Mouse (Mus musculus): ENCODE results near the gene Inka2. TPM values are rescaled to one million over a fixed set of nuclear protein-coding genes. Genes with fewer than 3 reads are reported as not detected.
"Not testable (repeated sequence)": the region's sequence is repeated elsewhere in the genome, so short reads cannot be mapped to it uniquely, and the experiment has no call there.

The Inka2 gene
- total RNA-seq, 1 experiment from 2014 or later = 0.23 TPM

GRCm38 (mm10) chr3:105695476-105696386, 8.7 kb upstream of the Inka2 start:
- no peak for ATAC-seq (ENCODE audit: extremely low read depth, insufficient number of reproducible peaks, low FRiP score, poor library complexity, severe bottlenecking)

- ATAC-seq (ENCODE audit: extremely low read depth, insufficient number of reproducible peaks, low FRiP score, poor library complexity, severe bottlenecking) = no peak
Measured at GRCm38 (mm10) chr3:105696387-105697147, 7.8 kb upstream of the Inka2 start.

DNA sequence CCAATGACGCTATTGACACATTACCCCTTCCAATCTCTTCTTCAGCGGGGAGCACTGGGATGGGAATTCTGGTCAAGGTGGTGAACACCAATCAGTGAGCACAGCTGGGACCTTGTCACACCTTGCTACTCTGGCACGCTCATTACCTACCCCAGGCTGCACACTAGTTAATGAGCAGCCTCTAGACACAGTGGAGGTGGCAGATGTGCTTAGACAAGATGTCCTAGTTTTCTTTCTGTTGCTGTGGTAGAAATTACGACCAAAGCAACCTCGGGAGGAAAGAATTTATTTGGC, 7.3 kb upstream of the Inka2 start:
- no peak for ATAC-seq (ENCODE audit: extremely low read depth, insufficient number of reproducible peaks, low FRiP score, poor library complexity, severe bottlenecking)

DNA sequence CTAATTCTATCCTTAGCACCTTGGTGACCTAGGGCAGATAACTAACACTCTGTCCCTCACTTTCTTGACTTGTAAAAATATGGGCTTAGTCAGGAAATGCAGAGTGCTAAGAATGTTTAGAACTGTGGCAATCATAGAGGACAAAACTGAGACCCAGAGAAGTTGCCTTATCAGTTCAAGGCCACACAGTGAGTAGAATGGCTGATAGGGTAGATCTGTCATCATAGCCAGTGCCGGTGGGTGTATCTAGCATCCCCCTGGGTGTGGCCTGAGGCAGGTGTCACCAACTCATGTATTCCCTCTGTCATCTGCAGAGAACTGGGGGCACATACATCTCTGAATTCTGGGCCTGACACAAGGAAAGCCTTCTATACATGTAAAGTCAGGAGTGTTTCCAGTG, 6.1 kb upstream of the Inka2 start:
- no peak for ATAC-seq (ENCODE audit: extremely low read depth, insufficient number of reproducible peaks, low FRiP score, poor library complexity, severe bottlenecking)

DNA sequence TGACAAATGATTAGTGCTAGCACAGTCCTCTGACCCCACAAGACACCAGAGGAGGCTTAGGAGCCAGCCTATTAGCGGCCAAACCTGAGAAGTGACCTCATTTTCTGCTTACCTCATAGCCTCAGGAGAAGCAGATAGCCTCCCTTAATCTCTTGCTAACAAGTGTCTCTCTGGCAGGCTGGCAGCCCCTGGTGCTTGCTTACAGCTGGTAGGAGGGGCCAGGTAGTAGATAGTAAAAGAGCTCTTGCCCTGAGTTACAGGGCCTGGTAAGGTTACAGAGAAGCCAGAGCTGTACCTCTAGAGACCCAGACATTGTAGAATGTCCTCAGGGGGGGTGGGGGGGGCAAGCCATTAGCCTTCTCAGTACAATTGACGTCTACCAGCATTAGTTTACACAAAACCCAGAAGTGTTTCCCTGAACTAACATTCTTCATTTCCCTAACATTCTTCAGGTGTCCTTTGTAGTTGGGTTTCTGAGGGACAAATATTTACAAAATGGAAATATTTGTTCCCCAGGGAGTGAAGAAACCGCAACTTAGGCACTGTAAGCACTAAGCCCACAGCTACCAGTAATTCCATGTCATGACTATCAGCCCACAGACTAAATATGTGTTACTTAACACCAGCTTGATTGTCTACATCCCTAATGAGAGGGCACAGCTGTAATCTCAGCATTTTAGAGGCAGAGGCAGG, 5.0 kb upstream of the Inka2 start:
- no peak for ATAC-seq (ENCODE audit: extremely low read depth, insufficient number of reproducible peaks, low FRiP score, poor library complexity, severe bottlenecking)

GRCm38 (mm10) chr3:105700786-105701185, 3.6 kb upstream of the Inka2 start:
- not testable (repeated sequence) for ATAC-seq (ENCODE audit: extremely low read depth, insufficient number of reproducible peaks, low FRiP score, poor library complexity, severe bottlenecking)

- no peak for ATAC-seq (ENCODE audit: extremely low read depth, insufficient number of reproducible peaks, low FRiP score, poor library complexity, severe bottlenecking)
Measured at GRCm38 (mm10) chr3:105701399-105701798, 3.0 kb upstream of the Inka2 start.

GRCm38 (mm10) chr3:105703571-105703970, 828 bp upstream of the Inka2 start:
- ATAC-seq (ENCODE audit: extremely low read depth, insufficient number of reproducible peaks, low FRiP score, poor library complexity, severe bottlenecking) = no peak

GRCm38 (mm10) chr3:105705061-105705549, 706 bp downstream of the Inka2 start:
- peak; percentile 17; the same call in 1 of the 2 replicates for ATAC-seq (ENCODE audit: extremely low read depth, insufficient number of reproducible peaks, low FRiP score, poor library complexity, severe bottlenecking)

GRCm38 (mm10) chr3:105705561-105705960, 1.2 kb downstream of the Inka2 start:
- ATAC-seq (ENCODE audit: extremely low read depth, insufficient number of reproducible peaks, low FRiP score, poor library complexity, severe bottlenecking) = no peak

GRCm38 (mm10) chr3:105706366-105707020, 2.1 kb downstream of the Inka2 start:
- ATAC-seq (ENCODE audit: extremely low read depth, insufficient number of reproducible peaks, low FRiP score, poor library complexity, severe bottlenecking) = no peak

DNA sequence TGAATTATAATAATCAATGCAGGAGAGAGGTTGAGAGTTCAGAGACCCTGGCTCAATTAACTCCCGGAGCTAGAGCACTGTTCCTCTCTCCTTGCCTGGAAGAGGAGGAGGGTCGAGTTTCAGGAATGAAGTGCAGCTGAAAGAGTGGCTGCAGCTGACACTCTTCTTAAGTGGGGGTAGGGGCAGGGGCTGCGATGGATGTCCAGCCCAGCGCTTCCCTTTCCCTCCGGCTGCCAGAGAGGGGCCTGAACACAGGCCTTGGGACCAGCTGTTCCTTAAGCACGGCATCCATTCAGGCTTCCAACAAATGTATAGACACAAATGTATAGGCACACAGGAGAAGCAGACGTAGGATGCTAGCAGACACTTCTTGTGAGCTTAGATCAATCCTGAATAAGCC, 3.2 kb downstream of the Inka2 start:
- ATAC-seq (ENCODE audit: extremely low read depth, insufficient number of reproducible peaks, low FRiP score, poor library complexity, severe bottlenecking) = no peak

DNA sequence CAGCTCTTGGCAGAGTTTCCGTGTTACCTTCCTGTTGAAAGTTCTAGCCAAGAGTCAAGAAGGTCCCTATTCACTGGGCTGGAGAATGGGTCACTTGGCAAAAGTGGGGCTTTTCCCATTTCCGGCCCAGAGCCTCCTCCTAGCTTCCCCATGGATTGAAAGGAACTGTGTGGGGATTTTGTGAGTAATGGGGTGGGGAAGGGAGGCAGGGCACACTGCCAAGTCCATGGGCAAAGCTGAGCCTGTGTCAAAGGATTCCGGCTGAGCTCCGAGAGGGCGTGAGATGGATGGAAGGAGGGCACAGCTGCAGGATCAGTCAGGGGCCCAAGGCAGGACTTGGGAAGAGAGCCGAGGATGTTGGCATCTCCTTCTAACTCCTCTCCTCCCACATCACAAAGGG, 5.8 kb downstream of the Inka2 start:
- ATAC-seq (ENCODE audit: extremely low read depth, insufficient number of reproducible peaks, low FRiP score, poor library complexity, severe bottlenecking) = no peak

DNA sequence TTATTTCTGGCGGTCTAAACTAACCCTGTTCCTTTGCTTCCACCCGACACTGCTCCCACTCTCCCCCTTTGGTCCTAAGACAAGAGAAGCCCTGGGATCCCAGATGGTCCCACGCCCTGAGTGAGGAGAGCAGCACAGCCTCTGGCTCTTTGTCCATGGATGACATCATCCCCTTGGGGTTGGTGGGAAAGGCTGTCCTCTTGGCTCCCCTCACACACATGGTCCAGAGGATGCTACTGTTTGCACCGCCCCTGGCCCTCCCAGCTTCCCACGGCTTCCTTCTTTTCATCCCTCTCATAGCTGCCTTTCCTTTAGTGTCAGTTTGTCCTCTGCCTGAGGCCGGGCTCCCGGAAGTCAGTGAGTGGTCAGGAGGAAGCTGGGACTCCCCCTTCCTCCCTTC, 7.3 kb downstream of the Inka2 start:
- ATAC-seq (ENCODE audit: extremely low read depth, insufficient number of reproducible peaks, low FRiP score, poor library complexity, severe bottlenecking) = no peak

- no peak for ATAC-seq (ENCODE audit: extremely low read depth, insufficient number of reproducible peaks, low FRiP score, poor library complexity, severe bottlenecking)
Measured at GRCm38 (mm10) chr3:105712827-105713226, 8.4 kb downstream of the Inka2 start.

GRCm38 (mm10) chr3:105714091-105714819, 9.9 kb downstream of the Inka2 start:
- ATAC-seq (ENCODE audit: extremely low read depth, insufficient number of reproducible peaks, low FRiP score, poor library complexity, severe bottlenecking) = no peak

GRCm38 (mm10) chr3:105714820-105715167, 10.4 kb downstream of the Inka2 start:
- no peak for ATAC-seq (ENCODE audit: extremely low read depth, insufficient number of reproducible peaks, low FRiP score, poor library complexity, severe bottlenecking)

DNA sequence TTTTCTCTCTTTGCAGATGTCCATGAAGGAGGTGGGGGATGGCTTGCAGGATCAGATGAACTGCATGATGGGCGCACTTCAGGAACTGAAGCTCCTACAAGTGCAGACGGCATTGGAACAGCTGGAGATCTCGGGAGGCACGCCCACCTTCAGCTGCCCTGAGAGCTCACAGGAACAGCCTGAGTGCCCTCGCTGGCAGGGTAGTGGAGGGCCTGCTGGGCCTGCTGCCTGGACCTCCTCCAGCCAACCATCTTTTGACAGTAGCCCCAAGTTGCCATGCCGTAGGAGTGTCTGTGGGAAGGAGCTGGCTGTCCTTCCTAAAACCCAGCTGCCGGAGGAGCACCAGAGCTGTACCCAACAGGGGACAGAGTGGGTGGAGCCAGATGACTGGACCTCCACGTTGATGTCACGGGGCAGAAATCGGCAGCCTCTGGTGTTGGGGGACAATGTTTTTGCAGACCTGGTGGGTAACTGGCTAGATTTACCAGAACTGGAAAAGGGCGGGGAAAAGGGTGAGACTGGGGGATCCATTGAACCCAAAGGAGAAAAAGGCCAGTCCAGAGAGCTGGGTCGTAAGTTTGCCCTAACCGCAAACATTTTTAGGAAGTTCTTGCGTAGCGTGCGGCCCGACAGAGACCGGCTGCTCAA, 12.1 kb downstream of the Inka2 start:
- no peak for ATAC-seq (ENCODE audit: extremely low read depth, insufficient number of reproducible peaks, low FRiP score, poor library complexity, severe bottlenecking)

All from neutrophil, adult 5-6 weeks (primary cell).